Mouse (Mus musculus) left cerebral cortex, postnatal 25 days (tissue): ENCODE results near the gene Gpr152. TPM values are rescaled to one million over a fixed set of nuclear protein-coding genes. Genes with fewer than 3 reads are reported as not detected.
A peak's percentile ranks its signal among the peaks of the same experiment; 100 is the strongest.
"Not testable (repeated sequence)": the region's sequence is repeated elsewhere in the genome, so short reads cannot be mapped to it uniquely, and the experiment has no call there.

Experiments
- DNase-seq, 2 experiments: peaks; one replicate each; pipeline ENCODE4 v3.0.0; 2022; ENCODE audit warnings: low spot score in 2 of 2, mixed read lengths in 1 of 2
- intact Hi-C: fragments of 180-260 bp; cut with DNase I; formaldehyde crosslinking; loops from one replicate; pipeline ENCODE4 v1.15.1; 2025
- total RNA-seq, 2 experiments: library from RNA; stranded (reverse); gene quantifications; 2 replicates each; pipeline ENCODE4 v1.2.3; 2021

Gene Gpr152
- total RNA-seq, 2 experiments from 2014 or later = not detected

DNA sequence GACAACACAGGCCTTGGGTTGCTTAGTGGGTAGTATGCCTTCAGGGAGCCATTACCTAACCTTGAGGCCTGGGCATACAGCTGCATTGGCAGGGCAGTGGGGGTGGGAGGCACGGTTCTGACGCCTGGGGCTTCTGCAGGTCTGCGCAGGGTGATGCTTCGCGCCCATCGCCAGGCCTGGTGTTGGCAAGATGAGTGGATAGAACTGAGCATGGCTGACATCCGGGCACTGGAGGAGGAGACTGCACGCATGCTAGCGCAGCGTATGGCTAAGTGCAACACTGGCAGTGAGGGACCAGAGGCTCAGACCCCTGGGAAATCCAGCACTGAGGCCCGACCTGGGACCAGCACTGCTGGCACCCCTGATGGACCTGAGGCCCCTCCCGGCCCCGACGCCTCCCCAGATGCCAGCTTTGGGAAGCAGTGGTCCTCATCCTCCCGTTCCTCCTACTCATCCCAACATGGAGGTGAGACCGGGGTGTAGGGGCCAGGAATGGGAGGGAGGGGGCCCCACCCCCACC lies 34.9 kb upstream of the Gpr152 start:
- no peak for DNase-seq
- intact Hi-C loops = no loop called here

DNA sequence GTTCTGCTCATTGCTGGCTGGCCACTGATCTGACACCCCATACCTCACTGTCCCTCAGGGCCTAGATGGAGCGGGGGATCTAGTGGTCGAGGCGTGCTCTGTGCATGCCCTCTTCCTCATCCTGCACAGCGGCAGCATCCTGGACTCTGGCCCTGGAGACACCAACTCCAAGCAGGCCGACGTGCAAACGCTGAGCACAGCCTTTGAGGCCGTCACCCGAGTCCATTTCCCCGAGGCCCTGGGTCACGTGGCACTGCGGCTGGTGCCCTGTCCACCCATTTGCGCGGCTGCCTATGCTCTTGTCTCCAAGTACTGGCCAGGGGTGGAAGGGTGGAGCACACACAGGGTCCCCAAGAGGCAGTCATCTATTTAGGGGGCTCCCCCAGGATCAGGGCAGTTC lies 32.9 kb upstream of the Gpr152 start:
- intact Hi-C loops = no loop called here
- no peak for DNase-seq

DNA sequence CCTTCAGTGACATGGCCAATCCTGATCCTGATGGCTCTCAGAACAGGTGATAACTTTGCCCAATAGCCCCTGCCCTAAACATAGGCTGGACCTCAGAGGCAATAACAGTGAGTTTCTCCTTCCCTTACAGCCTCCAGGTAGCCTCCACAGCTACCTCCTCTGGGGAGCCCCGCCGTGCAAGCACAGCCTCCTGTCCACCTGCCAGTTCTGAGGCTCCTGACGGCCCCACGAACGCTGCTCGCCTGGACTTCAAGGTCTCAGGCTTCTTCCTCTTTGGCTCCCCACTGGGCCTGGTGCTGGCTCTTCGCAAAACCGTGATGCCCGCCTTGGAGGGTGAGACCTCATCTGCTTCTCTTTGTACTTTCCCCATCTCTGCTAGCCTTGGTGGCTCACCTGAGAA lies 31.1 kb upstream of the Gpr152 start:
- intact Hi-C loops = no loop called here
- DNase-seq = no peak

DNA sequence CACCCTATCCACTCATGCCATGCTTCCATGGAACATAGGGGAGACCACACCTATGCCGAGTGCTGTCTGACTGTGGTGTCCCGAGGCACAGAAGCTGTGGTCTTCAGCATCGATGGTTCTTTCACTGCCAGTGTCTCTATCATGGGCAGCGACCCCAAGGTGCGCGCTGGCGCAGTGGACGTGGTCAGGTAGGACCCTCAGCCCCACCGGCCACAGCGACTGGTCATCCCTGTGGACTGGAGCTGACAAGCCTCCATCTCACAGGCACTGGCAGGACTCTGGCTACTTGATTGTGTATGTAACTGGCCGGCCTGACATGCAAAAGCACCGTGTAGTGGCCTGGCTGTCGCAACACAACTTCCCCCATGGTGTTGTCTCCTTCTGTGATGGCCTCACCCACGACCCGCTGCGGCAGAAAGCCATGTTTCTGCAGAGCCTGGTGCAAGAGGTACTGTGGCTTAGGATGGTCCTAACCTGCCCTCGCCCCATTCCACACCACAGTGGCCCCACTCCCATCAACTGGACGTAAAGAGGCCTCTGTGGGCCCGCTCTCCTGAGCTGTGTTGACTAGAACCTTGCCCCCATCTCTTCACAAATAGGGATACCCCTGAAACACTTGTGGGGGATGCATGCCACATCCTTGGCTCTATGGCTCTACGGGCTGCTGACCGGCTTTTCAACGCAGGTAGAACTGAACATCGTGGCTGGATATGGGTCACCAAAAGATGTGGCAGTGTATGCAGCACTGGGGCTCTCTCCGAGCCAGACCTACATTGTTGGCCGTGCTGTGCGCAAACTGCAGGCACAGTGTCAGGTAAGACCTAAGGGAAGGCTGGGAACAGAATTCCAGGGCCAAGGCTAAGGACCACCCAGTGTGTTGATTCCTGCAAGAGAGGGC lies 27.3 kb upstream of the Gpr152 start:
- no peak for DNase-seq
- intact Hi-C loops = no loop called here

DNA sequence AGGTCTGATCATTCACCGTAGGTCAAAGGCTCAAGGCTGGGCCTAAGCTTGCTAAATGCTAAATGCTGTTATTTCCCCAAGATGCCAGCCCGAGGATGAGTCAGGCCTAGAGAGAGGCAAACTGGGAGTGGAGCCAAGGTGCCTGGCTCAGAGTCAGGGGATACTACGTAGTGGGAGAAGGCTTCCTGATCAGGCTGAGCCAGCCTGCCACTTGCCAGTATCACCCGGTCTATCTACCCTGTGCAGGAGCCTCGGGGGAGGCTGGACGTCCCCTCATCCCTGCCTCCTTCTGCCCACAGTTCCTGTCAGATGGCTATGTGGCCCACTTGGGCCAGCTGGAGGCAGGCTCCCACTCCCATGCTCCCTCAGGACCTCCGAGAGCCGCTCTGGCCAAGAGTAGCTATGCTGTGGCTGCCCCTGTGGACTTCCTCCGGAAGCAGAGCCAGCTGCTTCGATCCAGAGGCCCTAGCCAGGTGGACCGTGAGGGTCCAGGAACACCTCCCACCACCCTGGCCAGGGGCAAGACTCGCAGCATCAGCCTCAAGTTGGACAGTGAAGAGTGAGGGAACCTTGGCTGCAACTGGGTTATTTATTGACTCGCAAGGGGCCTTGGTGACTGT lies 26.3 kb upstream of the Gpr152 start:
- intact Hi-C loops = no loop called here
- DNase-seq = peak; percentile 61 to 90

DNA sequence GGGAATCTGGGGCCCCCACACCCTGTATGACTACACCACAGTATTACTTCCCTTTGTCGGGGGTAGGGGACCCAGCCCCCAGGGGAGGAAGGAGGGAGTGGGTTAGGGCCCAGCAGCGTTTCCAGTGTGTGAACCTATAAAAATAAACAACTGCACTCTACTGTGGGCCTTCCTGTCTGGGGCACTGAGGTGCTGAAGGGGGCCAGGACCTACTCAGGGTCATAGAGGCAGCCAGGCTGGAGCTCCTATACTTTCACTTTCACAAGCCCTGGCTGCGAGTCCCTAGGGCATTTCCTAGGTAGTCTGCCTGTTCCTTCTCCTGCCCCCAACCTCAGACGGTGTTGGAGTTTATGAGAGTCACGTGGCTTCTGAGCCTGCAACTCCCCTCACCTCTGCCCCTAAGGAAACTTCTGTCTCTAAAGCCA lies 25.8 kb upstream of the Gpr152 start:
- DNase-seq = no peak

DNA sequence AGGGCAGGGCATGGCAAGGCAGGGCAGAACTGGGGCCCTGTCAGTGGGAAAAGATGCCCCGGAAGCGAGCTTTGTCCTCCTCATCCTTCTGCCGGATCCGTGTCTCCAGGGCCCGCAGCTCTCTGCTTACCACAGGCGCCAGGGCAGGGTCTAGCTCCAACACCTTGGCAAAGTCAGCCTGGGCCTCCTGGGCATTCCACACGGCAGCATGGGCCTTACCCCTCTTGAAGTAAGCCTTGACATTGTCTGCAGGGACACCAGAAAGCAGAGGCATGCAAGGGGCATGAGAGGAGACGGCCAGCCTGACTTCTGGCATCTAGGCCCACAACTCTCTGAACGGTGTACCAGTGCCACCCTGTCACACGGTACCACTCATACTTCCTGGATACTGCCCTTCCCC lies 25.0 kb upstream of the Gpr152 start:
- DNase-seq = no peak
- intact Hi-C loops = no loop called here

More for the DNA sequence above, 25.8 kb upstream of the Gpr152 start:
- intact Hi-C loops = no loop called here

DNA sequence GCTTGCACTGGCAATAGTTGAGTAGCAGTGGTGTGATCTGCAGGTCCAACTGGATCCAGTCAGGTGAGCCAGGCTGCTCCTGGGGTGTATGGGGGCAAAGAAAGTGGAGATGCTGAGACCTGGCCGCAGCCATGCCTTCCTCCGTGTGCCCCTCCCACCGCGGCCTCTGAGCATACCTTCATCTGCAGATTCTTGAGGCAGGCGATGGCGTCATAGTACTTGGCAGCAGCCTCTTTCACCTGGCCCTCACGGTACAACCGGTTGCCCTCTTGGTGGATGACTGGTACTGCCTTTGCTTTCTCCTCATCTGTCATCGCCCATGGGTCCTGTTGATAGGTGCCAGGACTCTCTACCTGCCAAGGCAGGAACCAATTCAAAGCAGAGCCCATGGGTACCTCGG lies 24.4 kb upstream of the Gpr152 start:
- intact Hi-C loops = no loop called here
- DNase-seq = no peak

DNA sequence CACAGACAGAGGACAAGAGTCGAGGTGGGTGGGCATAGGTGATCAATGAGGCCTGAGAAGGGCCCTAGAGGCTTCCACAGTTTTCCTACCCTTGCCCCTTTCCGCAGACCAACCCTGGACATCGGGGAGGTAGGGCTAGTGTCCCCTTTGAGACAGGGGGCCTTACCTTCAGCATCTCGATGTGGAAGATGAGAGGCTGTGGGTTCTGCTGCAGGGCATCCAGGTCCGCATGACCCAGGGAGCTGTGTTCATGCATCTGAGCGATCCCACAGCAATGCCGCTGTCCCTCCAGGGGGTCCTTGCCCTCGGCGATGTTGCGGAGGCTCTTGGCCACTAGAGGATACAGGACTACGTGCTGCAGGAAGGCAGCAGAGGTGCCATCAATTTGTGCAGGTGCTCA lies 23.8 kb upstream of the Gpr152 start:
- no peak for DNase-seq
- intact Hi-C loops = no loop called here

DNA sequence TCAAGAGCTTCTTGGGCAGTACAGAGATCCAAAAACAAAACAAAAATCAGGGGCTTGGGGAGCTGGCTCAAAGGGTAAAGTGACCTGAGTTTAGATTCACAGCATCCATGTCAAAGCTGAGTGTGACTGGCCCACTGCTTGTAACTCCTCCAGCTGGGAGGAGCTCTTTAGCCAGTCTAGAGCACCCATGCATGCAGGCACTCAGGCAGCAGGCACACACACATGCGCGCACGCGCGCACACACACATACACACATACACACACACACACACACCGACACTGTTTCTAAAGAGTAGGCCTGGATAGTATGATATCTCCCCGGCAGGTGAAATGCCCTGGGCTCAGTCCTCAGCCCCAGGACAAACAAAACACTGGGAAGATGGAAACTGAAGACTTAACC lies 22.6 kb upstream of the Gpr152 start:
- intact Hi-C loops = no loop called here
- no peak for DNase-seq

DNA sequence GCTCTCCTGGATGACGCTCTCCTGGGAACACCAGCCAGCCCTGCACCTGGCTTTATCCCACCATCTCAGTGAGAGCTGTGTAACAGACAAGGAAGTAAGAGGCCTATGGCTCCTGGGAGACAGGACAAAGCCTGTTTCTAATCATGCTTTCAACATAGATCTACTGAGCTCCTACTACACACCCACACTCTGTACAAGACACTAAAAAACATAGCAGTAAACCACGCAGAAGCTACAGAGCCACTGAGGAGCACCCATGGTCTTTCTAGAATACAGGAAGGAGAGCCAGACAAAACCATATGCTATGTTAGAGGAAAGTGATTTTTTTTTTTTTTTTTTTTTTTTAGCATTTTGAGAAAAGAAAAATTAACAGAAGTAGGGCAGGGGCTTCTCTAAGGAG lies 21.2 kb upstream of the Gpr152 start:
- intact Hi-C loops = no loop called here
- peak in 1 of 2 experiments; percentile 58 for DNase-seq

DNA sequence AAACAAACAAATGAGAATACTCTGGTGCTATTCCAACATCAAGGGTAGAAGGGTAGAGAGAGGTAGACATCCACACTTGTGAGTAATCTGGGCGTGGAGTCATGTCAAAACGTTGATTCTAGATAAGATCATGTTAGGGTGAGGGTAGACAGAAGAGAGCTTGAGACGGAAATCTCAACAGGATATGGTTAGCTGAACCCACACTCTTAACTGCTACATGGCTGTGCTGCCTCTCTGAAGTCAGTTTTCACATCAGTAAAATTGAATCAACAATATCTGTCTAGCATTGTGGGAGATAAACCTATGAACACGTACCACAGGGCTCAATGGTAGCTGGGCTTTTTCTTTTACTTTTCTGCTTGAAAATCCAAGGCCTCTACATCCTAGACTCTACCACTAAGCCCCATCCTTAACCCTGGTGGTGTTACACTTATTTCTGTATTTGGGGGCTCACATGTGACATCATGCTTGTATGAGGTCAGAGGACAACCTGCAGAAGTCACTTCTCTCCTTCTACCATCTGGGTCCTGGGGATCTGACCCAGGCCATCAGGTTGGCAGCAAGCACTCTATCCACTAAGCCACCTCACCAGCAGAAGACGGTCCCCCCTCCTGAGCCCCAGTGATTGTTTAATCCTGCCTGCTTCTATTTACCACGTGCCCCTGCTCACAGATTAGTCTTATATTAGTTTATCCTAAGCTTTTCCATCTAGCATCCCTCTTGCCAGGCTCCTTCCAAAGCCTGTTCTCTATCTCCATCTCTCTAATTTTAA lies 19.7 kb upstream of the Gpr152 start:
- DNase-seq = no peak
- intact Hi-C loops = no loop called here

DNA sequence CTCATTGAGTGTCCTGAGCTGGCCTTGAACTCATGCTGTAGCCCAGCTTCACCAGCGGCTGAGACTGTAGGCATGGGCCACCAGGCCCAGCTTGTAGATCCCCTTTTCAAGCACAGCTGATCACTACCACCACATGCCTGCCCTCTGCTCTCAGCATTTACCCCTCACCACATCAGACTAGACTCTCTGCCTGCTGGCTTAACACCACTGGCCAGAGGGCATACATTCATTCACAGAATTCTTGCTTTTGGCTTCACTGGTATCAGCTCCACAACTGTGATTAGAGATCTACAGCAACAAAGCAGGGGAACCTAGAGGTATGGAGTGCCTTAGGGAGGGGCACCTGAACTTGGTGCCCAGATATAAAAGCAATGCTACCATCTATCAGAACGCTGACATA lies 19.1 kb upstream of the Gpr152 start:
- no peak for DNase-seq
- intact Hi-C loops = no loop called here

DNA sequence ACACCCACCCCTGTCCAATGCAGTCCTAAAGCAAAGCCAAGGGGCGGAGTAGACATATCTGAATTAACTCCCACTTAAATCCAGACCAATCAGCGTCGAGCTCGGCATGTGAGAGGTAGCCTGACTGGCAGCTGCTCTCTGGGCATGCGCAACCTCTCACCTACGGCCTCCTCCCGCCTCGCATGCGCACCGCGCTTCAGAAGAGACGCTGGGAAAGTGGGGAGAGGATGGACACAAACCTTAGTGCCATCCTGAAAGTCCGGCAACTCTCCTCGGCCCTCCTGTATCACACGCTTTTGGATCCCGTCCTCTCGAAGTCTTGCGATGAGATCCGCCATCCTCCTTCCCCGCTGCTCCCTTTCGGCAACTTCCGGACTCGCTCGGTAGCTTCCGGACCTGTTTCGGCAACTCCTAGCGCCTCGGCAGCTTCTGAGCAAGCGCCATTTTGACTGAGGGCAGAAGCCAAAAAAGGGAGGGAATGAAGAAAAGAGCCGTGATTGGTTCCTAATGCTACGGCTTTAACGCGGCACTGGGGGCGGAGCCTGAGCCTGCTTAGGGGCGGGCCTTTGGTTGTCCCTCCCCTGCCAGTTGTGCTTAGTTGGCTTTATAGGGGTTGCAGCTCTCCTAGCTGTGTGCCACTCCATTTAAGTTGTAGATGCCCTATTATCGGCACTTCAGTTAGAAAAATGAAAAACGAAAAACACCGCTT lies 18.3 kb upstream of the Gpr152 start:
- DNase-seq = peak; percentile 97 to 99
- intact Hi-C loops = no loop called here

DNA sequence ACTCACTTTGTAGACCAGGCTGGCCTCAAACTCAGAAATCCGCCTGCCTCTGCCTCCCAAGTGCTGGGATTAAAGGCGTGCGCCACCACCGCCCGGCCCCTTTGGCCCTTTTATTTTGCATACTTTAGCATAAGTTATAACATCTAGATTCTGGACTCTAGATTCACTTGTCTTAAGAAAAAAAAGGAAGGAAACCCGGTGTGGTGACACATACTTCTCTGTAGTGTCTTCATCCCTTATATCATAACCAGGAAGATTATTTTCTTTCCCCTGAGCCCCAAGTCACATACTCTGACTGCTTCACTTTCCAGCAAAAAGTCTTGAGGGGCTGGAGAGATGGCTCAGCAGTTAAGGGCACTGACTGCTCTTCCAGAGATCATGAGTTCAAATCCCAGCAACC lies 17.7 kb upstream of the Gpr152 start:
- intact Hi-C loops, DNase-seq: not testable (repeated sequence)

DNA sequence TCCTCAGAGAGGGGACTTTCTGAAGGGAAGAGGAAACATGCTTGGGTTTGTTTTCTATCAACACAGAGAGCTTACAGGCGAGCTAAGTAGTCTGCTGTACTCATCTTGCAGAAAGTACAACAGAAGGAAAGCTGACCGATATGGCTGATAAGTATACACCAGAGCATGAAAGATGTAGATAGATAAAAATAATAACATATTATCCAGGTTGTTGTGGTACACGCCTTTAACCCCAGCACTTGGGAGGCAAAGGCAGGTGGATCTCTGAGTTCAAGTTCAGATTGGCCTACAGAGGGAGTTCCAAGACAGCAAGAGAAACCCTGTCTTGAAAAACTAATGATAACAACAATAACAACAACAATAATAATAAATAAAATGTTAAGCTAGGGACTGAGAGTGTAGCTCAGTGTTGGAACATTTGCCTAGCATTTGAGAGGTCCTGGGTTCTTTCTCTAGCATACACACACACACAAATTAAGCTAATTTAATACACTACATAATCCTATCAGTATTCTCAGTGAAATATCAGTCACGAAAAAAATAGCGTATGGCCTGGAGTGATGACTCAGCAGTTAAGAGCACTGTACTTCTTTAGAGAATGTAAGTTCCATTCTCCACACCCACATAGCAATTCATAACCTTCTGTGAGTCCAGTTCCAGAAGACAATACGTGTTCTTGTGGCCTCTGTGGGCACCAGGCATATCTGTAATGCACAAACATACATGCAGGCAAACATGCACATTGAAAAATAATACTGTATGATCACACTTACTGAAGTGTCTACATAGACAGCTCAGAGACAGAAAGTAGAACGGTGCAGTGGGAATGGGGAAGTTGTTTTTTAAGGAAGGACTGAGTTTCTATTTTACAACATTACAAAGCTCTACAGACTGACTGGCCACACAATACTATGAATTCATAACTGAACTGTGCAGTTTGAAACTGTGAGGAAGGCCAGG lies 16.9 kb upstream of the Gpr152 start:
- intact Hi-C loops = no loop called here
- no peak for DNase-seq

DNA sequence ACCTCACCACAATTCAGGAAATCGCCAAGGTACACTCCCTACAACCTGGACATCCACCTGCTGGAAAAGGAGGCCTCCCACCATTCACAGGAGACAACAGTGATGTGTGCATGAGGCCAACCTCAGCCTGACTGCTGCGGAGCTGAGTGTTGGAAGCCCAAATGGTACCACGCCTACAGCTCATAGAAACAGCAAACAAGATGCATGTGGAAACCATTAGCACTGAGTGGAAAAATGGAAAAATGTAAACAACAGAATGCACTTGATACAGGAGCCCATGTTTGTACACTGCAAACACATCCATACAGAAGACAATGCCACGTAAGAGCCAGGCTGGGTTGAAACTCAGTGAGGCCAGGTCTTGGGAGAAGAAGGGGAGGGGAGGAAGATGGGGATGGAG lies 15.2 kb upstream of the Gpr152 start:
- intact Hi-C loops = no loop called here
- DNase-seq = no peak

DNA sequence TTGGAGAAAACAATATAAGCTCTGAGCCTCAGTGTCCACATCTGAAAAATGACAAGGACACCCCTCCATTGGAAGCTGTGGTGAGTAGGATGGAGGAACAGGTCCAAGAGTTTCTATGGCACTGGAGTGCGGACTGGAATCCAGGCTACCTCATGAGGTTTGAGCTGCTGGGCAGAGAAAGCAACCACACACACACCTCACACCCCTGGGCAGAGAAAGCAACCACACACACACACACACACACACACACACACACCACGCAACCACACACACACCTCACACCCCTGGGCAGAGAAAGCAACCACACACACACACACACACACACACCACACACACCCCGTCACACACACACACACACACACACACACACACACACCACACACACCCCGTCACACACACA lies 14.3 kb upstream of the Gpr152 start:
- peak in 1 of 2 experiments; percentile 42 for DNase-seq
- intact Hi-C loops = loop anchor here (5.0 kb wide), 2 partner anchors 77 to 102 kb away; partner anchors contain the start of gene Rad9a
